Mouse (Mus musculus): ENCODE results near the gene Mettl21a. TPM values are rescaled to one million over a fixed set of nuclear protein-coding genes. Genes with fewer than 3 reads are reported as not detected.

The Mettl21a gene
- polyA plus RNA-seq (2015; fragmentation: Nextera tagmentation; extraction: Ambion mirVana), result 17.5 and 18.4 TPM in 2 replicates

DNA sequence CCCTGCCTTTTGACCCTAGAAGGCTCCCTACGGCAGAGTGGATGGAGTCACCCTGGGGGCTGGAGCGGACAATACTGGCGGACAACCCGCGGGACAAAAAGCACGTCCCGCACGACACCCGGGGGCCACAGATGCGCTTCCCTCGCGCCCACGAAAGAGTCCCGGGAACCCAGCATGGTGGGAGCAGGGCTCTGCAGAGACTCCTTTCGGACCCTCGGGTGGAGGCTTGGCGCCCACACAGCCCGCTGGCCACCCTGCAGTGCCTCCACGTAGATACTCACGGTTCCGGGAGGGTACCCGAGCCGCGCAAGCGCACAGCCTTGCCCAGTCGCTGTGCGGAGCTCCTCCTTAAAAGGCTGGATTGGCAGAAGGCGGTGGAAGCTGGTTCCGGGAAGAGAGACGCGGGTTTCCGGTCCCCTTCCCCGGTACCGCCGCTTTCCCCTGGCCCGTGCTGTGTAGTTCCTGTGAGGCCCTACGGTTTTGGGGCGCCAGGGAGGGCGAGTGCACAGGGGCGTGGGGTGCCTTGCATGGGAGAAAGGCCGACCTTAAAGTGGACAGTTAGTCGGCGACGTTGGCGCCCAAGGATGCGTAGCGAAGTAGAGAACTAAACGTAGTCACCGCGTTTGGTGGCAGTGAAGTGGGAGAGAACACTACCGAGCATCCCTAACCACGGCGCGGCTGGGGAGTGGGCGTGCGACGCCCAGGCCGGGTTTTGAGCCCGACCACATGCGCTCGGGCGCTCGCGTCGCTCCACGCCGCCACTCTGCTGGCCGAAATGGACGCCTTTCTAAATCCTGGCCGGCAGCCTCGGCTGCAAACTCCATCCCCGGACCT, at the start of gene Mettl21a:
Mettl21a (minus strand) TSS at position 362 of the 834 bp plus-strand sequence.

Other genes with a start within 250 kb of the Mettl21a start
- gene Creb1, start 84.6 kb downstream of the Mettl21a start, polyA plus RNA-seq (2015; fragmentation: Nextera tagmentation; extraction: Ambion mirVana), result 11.7 and 12.2 TPM in 2 replicates
- 3.7 and 5.9 TPM in 2 replicates for gene Ccnyl1, start 73.2 kb upstream of the Mettl21a start, polyA plus RNA-seq (2015; fragmentation: Nextera tagmentation; extraction: Ambion mirVana)
- 1.2 and 1.3 TPM in 2 replicates for gene Fzd5, start 120.5 kb upstream of the Mettl21a start, polyA plus RNA-seq (2015; fragmentation: Nextera tagmentation; extraction: Ambion mirVana)

All from urinary bladder, postnatal 0 days (tissue).